Mouse (Mus musculus) brain, embryonic 14.5 days (tissue): ENCODE results near the gene Rpl35.

Experiments used
- CTCF ChIP-seq: fragments of 200-500 bp; IDR thresholded peaks from 2 replicates; pipeline ENCODE4 v1.5.1; 2012; ENCODE audit warnings: inconsistent platforms, mild to moderate bottlenecking, moderate library complexity, borderline replicate concordance; ENCODE audit not compliant: insufficient read depth, insufficient read length; ENCODE audit errors: extremely low read depth
- POLR2A ChIP-seq: fragments of 200-500 bp; IDR thresholded peaks from 2 replicates; pipeline ENCODE4 v1.6.1; 2012; ENCODE audit warnings: mild to moderate bottlenecking, inconsistent platforms, borderline replicate concordance; ENCODE audit not compliant: poor library complexity, insufficient read depth, insufficient read length, severe bottlenecking; ENCODE audit errors: extremely low read depth

DNA sequence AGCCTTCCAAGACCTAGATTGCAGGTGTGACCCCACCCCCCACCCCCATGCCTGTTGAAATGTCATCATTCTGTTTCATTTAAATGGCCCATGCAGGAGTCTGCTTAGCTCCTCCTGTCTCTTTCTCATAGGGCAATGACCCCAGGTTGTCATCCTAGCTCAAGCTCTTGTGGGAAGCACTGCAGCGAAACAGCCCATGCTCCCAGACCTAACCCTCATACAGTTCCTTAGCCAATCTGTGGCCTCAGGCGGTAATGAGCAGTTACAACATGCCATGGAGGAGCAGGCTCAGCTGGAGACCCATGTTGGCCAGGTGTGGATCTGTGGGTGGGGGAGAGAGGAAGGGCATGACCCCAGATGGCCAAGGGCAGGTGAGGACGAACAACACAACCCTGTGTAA lies 30.2 kb downstream of the Rpl35 start:
- no peak for TF ChIP-seq CTCF
- TF ChIP-seq POLR2A, result no peak
